9 mouse cellular contexts compared by ENCODE assay signal in genomic region chr2:74451578-74451977, GRCm38 (mm10).
DNase-seq lines count a peak whose midpoint lies in the region; ATAC-seq lines count a peak whose summit lies in the region.
"Had no signal": no experiment of that assay in that cellular context is flagged by ENCODE, and none has a peak within 500 bp of the region (broad histone marks: within the 10 kb centered on the region; RNA-seq: fewer than 3 reads in every experiment).

No protein-coding gene starts in this region.

- intact Hi-C loops in left cerebral cortex, postnatal 36 days (cut with DNase I): no loop called here

- no peaks in the 10 kb centered on the region for H3K4me1 ChIP-seq in embryonic facial prominence, embryonic 11.5 days (ENCODE audit: control insufficient read depth, insufficient read depth, low read length)
- peaks cover 16% of the 10 kb centered on the region for H3K4me1 ChIP-seq in hindbrain, embryonic 16.5 days (ENCODE audit: control insufficient read depth, insufficient read depth, low read depth, low read length)
- H3K4me1 ChIP-seq: heart, embryonic 13.5 days had no signal

- no peaks in the 10 kb centered on the region for H3K36me3 ChIP-seq in embryonic facial prominence, embryonic 11.5 days (replicated peaks; ENCODE audit: control insufficient read depth, insufficient read depth, low read depth, low read length)
- no peaks in the 10 kb centered on the region for H3K36me3 ChIP-seq in hindbrain, embryonic 16.5 days (ENCODE audit: control insufficient read depth, insufficient read depth, low read length)
- H3K36me3 ChIP-seq: heart, embryonic 13.5 days had no signal

- 14% methylated on average over 6 of the region's 6 CpGs for WGBS in embryonic facial prominence, embryonic 11.5 days
- 12% methylated on average over 6 of the region's 6 CpGs for WGBS in hindbrain, embryonic 16.5 days

- peak; percentile 74 for DNase-seq in embryo, embryonic 10.5 days (ENCODE audit: low spot score)
- peak; percentile 66 for DNase-seq in embryonic facial prominence, embryonic 11.5 days (ENCODE audit: low spot score)
- peak; percentile 46 for DNase-seq in lung, postnatal 36 days
- no peak for DNase-seq in spleen, postnatal 36 days (ENCODE audit: low spot score in 2 of 2)
- no peak for DNase-seq in left cerebral cortex, postnatal 36 days (ENCODE audit: low spot score in 2 of 2)
- no peak for DNase-seq in cerebellum, adult 11 months
- no peak for DNase-seq in right cerebral cortex, adult 2 months (ENCODE audit: low spot score in 2 of 2)

- no peak overlapping the region for H3K4me3 ChIP-seq in embryonic facial prominence, embryonic 11.5 days (ENCODE audit: low read depth, low read length)
- no peak overlapping the region for H3K4me3 ChIP-seq in hindbrain, embryonic 16.5 days (ENCODE audit: low read length)
- H3K4me3 ChIP-seq: heart, embryonic 13.5 days had no signal

- ATAC-seq in embryonic facial prominence, embryonic 11.5 days (replicated peaks; ENCODE audit: insufficient number of reproducible peaks, low FRiP score, low TSS enrichment, low read depth): no peak
- ATAC-seq in hindbrain, embryonic 16.5 days: peak; percentile 62

- no peak overlapping the region for H3K4me2 ChIP-seq in embryonic facial prominence, embryonic 11.5 days (ENCODE audit: low read depth, low read length)
- peak overlapping the region; percentile 32 for H3K4me2 ChIP-seq in hindbrain, embryonic 16.5 days (ENCODE audit: low read length)
- H3K4me2 ChIP-seq: heart, embryonic 13.5 days had no signal

- no peak overlapping the region for H3K27ac ChIP-seq in embryonic facial prominence, embryonic 11.5 days (replicated peaks; ENCODE audit: low read depth, low read length)
- no peak overlapping the region for H3K27ac ChIP-seq in hindbrain, embryonic 16.5 days (ENCODE audit: low read depth, low read length)
- H3K27ac ChIP-seq: heart, embryonic 13.5 days had no signal

- H3K9ac ChIP-seq in embryonic facial prominence, embryonic 11.5 days (replicated peaks; ENCODE audit: low read length): no peak overlapping the region
- no peak overlapping the region for H3K9ac ChIP-seq in hindbrain, embryonic 16.5 days (ENCODE audit: low read depth, low read length)
- H3K9ac ChIP-seq: heart, embryonic 13.5 days had no signal

- no peaks in the 10 kb centered on the region for H3K27me3 ChIP-seq in embryonic facial prominence, embryonic 11.5 days (ENCODE audit: control insufficient read depth, insufficient read depth, low read length)
- no peaks in the 10 kb centered on the region for H3K27me3 ChIP-seq in hindbrain, embryonic 16.5 days (replicated peaks; ENCODE audit: control insufficient read depth, insufficient read depth, low read length)
- H3K27me3 ChIP-seq: heart, embryonic 13.5 days had no signal

- no peaks in the 10 kb centered on the region for H3K9me3 ChIP-seq in embryonic facial prominence, embryonic 11.5 days (replicated peaks; ENCODE audit: control insufficient read depth, low read length)
- no peaks in the 10 kb centered on the region for H3K9me3 ChIP-seq in hindbrain, embryonic 16.5 days (ENCODE audit: control insufficient read depth, low read length)
- H3K9me3 ChIP-seq: heart, embryonic 13.5 days had no signal

Comparison
In these comparisons a context has a peak if more than half of its experiments do, and no peak if none do; other contexts are left out.
1. DNase-seq: peak in embryo, embryonic 10.5 days (single experiment), embryonic facial prominence, embryonic 11.5 days (single experiment) and lung, postnatal 36 days (single experiment); none in spleen, postnatal 36 days (0 of 2), left cerebral cortex, postnatal 36 days (0 of 2), cerebellum, adult 11 months (single experiment) and right cerebral cortex, adult 2 months (0 of 2).